Mouse (Mus musculus): ENCODE measurements around the gene Dnaja4. TPM values are rescaled to one million over a fixed set of nuclear protein-coding genes. Genes with fewer than 3 reads are reported as not detected.

Gene Dnaja4
- polyA plus RNA-seq (2021; fragmentation: Nextera tagmentation), result 6.9 and 39.4 TPM in 2 replicates
- long read RNA-seq, experiment 1, transcript Dnaja4-201 (7 exons, 3,003 nt), result major isoform, 21 of 46 reads
- long read RNA-seq, experiment 1, transcript Dnaja4-202 (8 exons, 1,827 nt), result minor isoform, 6 of 46 reads
- long read RNA-seq, experiment 1, partial matches to known transcripts, result 16 of 46 reads
- long read RNA-seq, experiment 1, other reads (novel, unspliced or antisense), result 3 of 46 reads
- long read RNA-seq, experiment 2, partial matches to known transcripts, result 14 of 16 reads
- long read RNA-seq, experiment 2, other reads (novel, unspliced or antisense), result 0 of 16 reads

DNA sequence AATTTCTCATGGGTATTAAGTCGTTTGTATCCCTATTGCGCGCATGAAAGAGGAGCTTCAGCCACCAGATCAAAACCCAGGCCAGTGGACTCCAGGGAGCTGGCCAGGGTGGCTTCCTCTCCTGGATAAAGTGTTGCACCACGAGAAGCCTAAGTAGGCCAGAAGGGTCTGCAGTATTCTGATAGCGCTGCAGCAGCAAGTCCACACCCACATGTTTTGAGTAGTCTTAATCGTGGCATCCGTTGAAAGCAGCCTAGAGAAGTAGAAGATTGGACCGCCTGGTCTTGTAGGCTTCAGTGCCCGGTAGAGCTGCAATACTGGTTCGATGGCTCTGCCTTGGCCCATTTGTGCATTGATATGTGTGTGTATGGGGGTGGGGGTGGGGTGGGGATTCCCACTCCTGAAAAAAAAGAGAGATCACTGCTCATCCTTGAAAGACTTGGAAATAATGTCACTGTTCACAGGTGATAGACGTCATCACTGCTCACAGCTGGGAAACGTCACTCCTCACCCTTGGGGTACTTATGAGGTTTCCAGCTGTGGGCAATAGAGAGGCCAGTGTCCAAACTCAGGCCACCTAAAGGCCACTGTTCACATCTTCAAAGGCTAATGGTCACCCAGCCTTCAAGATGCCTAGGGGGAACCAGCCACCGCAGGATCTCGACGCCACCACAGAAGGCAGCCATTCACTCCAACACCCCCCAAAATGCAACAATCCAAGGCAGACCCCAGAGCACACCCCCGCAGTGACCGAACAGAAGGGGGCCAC, at the start of gene Dnaja4:
TSS of gene Dnaja4 (plus strand) at position 556 of the 769 bp plus-strand sequence.

DNA sequence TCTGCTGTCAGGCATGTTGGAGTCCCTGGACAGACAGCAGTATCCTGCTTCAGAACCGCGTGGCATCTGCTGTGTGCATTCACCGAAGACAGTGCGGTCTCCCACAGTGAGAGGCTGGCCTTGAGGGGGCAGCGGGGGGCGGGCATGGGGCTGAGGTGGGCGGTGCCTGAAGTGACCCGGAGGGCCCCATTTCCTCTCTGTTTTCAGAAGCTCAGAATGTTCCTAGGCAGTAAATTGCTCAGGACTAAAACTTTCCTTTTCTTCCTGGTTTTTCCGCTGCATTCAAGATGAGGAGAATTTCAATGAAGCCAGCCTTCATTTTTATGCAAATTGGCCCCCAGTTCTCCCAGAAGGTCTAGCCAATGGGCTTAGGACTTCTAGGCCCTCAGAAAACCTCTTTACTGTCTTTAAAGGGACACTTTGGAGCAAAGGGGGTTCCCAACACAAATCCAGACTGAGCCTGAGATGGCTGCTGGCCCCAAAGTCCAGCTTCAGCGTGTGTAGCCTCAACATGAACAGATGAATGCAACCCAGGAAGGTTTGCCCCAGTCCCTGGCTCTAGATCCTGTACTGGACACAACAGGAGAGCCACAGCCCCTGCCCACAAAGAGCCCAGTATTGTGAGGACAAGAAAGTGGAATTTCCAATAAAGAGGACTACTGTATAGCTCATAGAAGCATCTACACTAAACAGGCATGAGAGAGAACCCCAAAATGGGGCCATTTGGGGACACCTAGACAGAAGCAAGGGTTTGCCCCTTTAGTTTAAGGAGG, 36.9 kb upstream of the Dnaja4 start, which contains the start of gene Acsbg1:
TSS of gene Acsbg1 (minus strand) at position 266 of the 773 bp plus-strand sequence.

DNA sequence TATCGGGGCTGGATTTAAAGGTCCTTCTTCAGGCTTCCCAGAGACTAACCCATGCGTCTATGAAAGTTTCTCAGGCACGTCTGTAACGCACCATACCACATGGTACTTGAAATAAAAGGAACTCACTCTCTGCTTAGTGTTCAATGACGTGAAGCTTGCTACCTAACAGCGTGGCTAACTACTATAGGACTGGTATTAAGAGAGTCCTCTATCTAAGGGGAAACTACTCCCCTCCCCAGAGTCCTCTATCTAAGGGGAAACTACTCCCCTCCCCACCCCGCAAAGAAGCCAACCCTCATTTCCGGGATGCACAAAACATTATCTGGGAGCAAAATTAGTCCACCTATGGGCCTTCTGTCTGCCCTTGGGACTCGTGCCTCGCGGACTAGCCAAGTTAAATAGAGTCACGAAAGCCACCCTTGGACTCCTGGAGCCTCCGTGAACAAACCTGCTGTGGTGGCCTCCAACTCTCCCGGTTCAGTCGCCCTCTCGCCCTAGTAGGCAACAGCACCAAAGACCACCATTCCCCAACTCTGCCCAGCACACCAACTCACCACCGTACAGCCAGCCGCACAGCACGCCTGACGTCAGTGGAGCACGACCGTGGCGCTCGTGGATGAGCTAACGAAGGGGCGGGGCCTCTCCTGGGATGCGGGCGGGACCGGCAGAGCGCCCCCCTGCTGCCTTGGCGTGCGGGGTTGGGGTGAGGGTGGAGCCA, 35.4 kb downstream of the Dnaja4 start, which contains the start of gene Wdr61:
TSS of gene Wdr61 (minus strand) at position 599 of the 718 bp plus-strand sequence.

DNA sequence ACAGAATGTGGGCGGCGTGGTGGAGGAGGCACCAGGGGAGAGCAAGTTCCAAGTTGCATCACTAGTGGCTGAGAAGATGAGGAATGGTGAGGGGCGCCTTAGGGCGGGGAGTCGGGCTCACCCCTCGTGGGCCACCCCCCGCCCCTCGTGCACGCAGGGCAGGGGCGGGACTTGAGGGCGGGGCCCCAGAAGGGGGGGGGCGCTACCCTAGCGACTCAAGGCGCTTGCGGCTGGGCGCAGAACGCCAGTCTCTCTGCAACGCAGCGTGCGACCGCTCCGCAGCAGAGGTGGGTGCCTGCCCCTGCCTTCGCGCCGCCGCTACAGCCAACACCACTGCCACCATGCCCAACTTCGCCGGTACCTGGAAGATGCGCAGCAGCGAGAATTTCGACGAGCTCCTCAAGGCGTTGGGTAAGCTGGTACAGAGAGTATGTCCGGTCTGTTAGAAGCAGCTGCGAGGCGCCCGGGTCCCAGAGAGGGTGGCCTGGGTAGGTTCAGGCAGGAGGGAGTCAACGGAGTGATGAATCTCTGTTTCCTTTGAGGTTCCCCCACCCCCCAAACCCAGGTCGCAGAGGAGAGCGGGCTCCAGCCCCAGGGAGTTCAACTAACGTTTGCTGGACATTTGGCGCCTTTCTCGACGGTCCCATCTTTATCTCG, 66.0 kb downstream of the Dnaja4 start, which contains the start of gene Crabp1:
TSS of gene Crabp1 (plus strand) at position 188 of the 657 bp plus-strand sequence.

Other genes starting within 250 kb of the Dnaja4 start
- 16.4 and 38.4 TPM in 2 replicates for gene Dmxl2, start 197.2 kb upstream of the Dnaja4 start, polyA plus RNA-seq (2021; fragmentation: Nextera tagmentation)
- gene Sh2d7, start 159.9 kb upstream of the Dnaja4 start, polyA plus RNA-seq (2021; fragmentation: Nextera tagmentation), result not detected in 2 replicates
- 40.8 and 48.2 TPM in 2 replicates for gene Cib2, start 138.7 kb upstream of the Dnaja4 start, polyA plus RNA-seq (2021; fragmentation: Nextera tagmentation)
- 342 and 389 TPM in 2 replicates for gene Idh3a, start 112.5 kb upstream of the Dnaja4 start, polyA plus RNA-seq (2021; fragmentation: Nextera tagmentation)
- gene Acsbg1, start 37.0 kb upstream of the Dnaja4 start, polyA plus RNA-seq (2021; fragmentation: Nextera tagmentation), result 155 and 198 TPM in 2 replicates
- gene Wdr61, start 35.6 kb downstream of the Dnaja4 start, polyA plus RNA-seq (2021; fragmentation: Nextera tagmentation), result 69.8 and 89.1 TPM in 2 replicates
- gene Crabp1, start 65.9 kb downstream of the Dnaja4 start, polyA plus RNA-seq (2021; fragmentation: Nextera tagmentation), result 4.2 and 5.6 TPM in 2 replicates
- gene Ireb2, start 164.9 kb downstream of the Dnaja4 start, polyA plus RNA-seq (2021; fragmentation: Nextera tagmentation), result 5.1 and 13.2 TPM in 2 replicates
- 1.1 and 1.2 TPM in 2 replicates for gene Hykk, start 218.4 kb downstream of the Dnaja4 start, polyA plus RNA-seq (2021; fragmentation: Nextera tagmentation)